Mouse (Mus musculus): ENCODE measurements at regions not wholly inside any gene's neighbourhood (a gene's known extent, or its start where the extent isn't known, plus 50 kb on each side); places are given as distances from the start of the nearest gene placed in this dataset.
"Not testable (repeated sequence)": the region's sequence is repeated elsewhere in the genome, so short reads cannot be mapped to it uniquely, and the experiment has no call there.

- Histone ChIP-seq H3K4me3 (ENCODE audit: control insufficient read depth in 1 of 2, insufficient read depth in 1 of 2, low read depth in 1 of 2, low read length in 2 of 2) (no peak overlapping the region), H3K4me2 (ENCODE audit: low read length) (no peak overlapping the region), H3K27ac (replicated peaks in 1 of 2; ENCODE audit: control insufficient read depth in 1 of 2, insufficient read depth in 1 of 2, low read depth in 2 of 2, low read length in 2 of 2) (no peak overlapping the region), H3K9me3 (ENCODE audit: control insufficient read depth, low read length) (peaks cover 87% of the 10 kb centered on the region), H3K27me3 (ENCODE audit: control insufficient read depth, insufficient read depth, low read length) (no peaks in the 10 kb centered on the region), H3K36me3 (ENCODE audit: control insufficient read depth, insufficient read depth, low read length) (no peaks in the 10 kb centered on the region), H3K4me1 (ENCODE audit: control insufficient read depth in 2 of 2, insufficient read depth in 2 of 2, low read length in 2 of 2) (no peaks in the 10 kb centered on the region), H3K9ac (ENCODE audit: low read length) (no peak overlapping the region)
- peak; percentile 1; the same call in 1 of the 2 replicates for ATAC-seq (ENCODE audit: insufficient number of reproducible peaks, insufficient read depth, low FRiP score, low read depth)
- WGBS, result 48% methylated on average over 2 of the region's 2 CpGs
Measured at GRCm38 (mm10) chr4:3067265-3067664, 99.9 kb upstream of the Vmn1r2 start.

GRCm38 (mm10) chr4:3067666-3068065, 99.5 kb upstream of the Vmn1r2 start:
- Histone ChIP-seq H3K9ac (ENCODE audit: low read length) (no peak overlapping the region), H3K27me3 (ENCODE audit: control insufficient read depth, insufficient read depth, low read length) (no peaks in the 10 kb centered on the region), H3K9me3 (ENCODE audit: control insufficient read depth, low read length) (peaks cover 87% of the 10 kb centered on the region), H3K4me3 (ENCODE audit: control insufficient read depth in 1 of 2, insufficient read depth in 1 of 2, low read depth in 1 of 2, low read length in 2 of 2) (no peak overlapping the region), H3K36me3 (ENCODE audit: control insufficient read depth, insufficient read depth, low read length) (no peaks in the 10 kb centered on the region), H3K4me1 (ENCODE audit: control insufficient read depth in 2 of 2, insufficient read depth in 2 of 2, low read length in 2 of 2) (no peaks in the 10 kb centered on the region), H3K27ac (replicated peaks in 1 of 2; ENCODE audit: control insufficient read depth in 1 of 2, insufficient read depth in 1 of 2, low read depth in 2 of 2, low read length in 2 of 2) (no peak overlapping the region), H3K4me2 (ENCODE audit: low read length) (no peak overlapping the region)
- 34% methylated on average over 2 of the region's 2 CpGs for WGBS
- peak; percentile 43 for ATAC-seq (ENCODE audit: insufficient number of reproducible peaks, insufficient read depth, low FRiP score, low read depth)

GRCm38 (mm10) chr4:3068306-3069223, 98.6 kb upstream of the Vmn1r2 start:
- Histone ChIP-seq H3K36me3 (ENCODE audit: control insufficient read depth, insufficient read depth, low read length) (no peaks in the 10 kb centered on the region), H3K9ac (ENCODE audit: low read length) (no peak overlapping the region), H3K27me3 (ENCODE audit: control insufficient read depth, insufficient read depth, low read length) (no peaks in the 10 kb centered on the region), H3K27ac (replicated peaks in 1 of 2; ENCODE audit: control insufficient read depth in 1 of 2, insufficient read depth in 1 of 2, low read depth in 2 of 2, low read length in 2 of 2) (no peak overlapping the region), H3K4me1 (ENCODE audit: control insufficient read depth in 2 of 2, insufficient read depth in 2 of 2, low read length in 2 of 2) (no peaks in the 10 kb centered on the region), H3K9me3 (ENCODE audit: control insufficient read depth, low read length) (peaks cover 80% of the 10 kb centered on the region), H3K4me3 (ENCODE audit: control insufficient read depth in 1 of 2, insufficient read depth in 1 of 2, low read depth in 1 of 2, low read length in 2 of 2) (no peak overlapping the region), H3K4me2 (ENCODE audit: low read length) (no peak overlapping the region)
- no peak; the same call in 1 of the 2 replicates for ATAC-seq (ENCODE audit: insufficient number of reproducible peaks, insufficient read depth, low FRiP score, low read depth)
- WGBS, result 74% methylated on average over 6 of the region's 6 CpGs

- peak; percentile 15 for ATAC-seq (ENCODE audit: insufficient number of reproducible peaks, insufficient read depth, low FRiP score, low read depth)
- H3K4me3 ChIP-seq (ENCODE audit: control insufficient read depth in 1 of 2, insufficient read depth in 1 of 2, low read depth in 1 of 2, low read length in 2 of 2), result no peak overlapping the region
- no peak overlapping the region for H3K9ac ChIP-seq (ENCODE audit: low read length)
- no peaks in the 10 kb centered on the region for H3K36me3 ChIP-seq (ENCODE audit: control insufficient read depth, insufficient read depth, low read length)
- H3K4me1 ChIP-seq (ENCODE audit: control insufficient read depth in 2 of 2, insufficient read depth in 2 of 2, low read length in 2 of 2), result no peaks in the 10 kb centered on the region
- WGBS, result 52% methylated on average over 1 of the region's 1 CpGs
- H3K9me3 ChIP-seq (ENCODE audit: control insufficient read depth, low read length), result peaks cover 72% of the 10 kb centered on the region
- no peak overlapping the region for H3K4me2 ChIP-seq (ENCODE audit: low read length)
- no peaks in the 10 kb centered on the region for H3K27me3 ChIP-seq (ENCODE audit: control insufficient read depth, insufficient read depth, low read length)
- no peak overlapping the region for H3K27ac ChIP-seq (replicated peaks in 1 of 2; ENCODE audit: control insufficient read depth in 1 of 2, insufficient read depth in 1 of 2, low read depth in 2 of 2, low read length in 2 of 2)
Measured at GRCm38 (mm10) chr4:3069341-3069740, 97.8 kb upstream of the Vmn1r2 start.

GRCm38 (mm10) chr4:3071326-3071725, 95.8 kb upstream of the Vmn1r2 start:
- H3K27ac ChIP-seq (replicated peaks in 1 of 2; ENCODE audit: control insufficient read depth in 1 of 2, insufficient read depth in 1 of 2, low read depth in 2 of 2, low read length in 2 of 2); H3K9ac ChIP-seq (ENCODE audit: low read length); H3K4me2 ChIP-seq (ENCODE audit: low read length); H3K4me1 ChIP-seq (ENCODE audit: control insufficient read depth in 2 of 2, insufficient read depth in 2 of 2, low read length in 2 of 2); H3K36me3 ChIP-seq (ENCODE audit: control insufficient read depth, insufficient read depth, low read length); H3K4me3 ChIP-seq (ENCODE audit: control insufficient read depth in 1 of 2, insufficient read depth in 1 of 2, low read depth in 1 of 2, low read length in 2 of 2); ATAC-seq (ENCODE audit: insufficient number of reproducible peaks, insufficient read depth, low FRiP score, low read depth); H3K27me3 ChIP-seq (ENCODE audit: control insufficient read depth, insufficient read depth, low read length): not testable (repeated sequence)
- peaks cover 53% of the 10 kb centered on the region for H3K9me3 ChIP-seq (ENCODE audit: control insufficient read depth, low read length)
- WGBS, result 57% methylated on average over 6 of the region's 6 CpGs

- peaks cover 59% of the 10 kb centered on the region for H3K9me3 ChIP-seq (ENCODE audit: control insufficient read depth, low read length)
- no peak overlapping the region for H3K4me3 ChIP-seq (ENCODE audit: control insufficient read depth in 1 of 2, insufficient read depth in 1 of 2, low read depth in 1 of 2, low read length in 2 of 2)
- no peak overlapping the region for H3K27ac ChIP-seq (replicated peaks in 1 of 2; ENCODE audit: control insufficient read depth in 1 of 2, insufficient read depth in 1 of 2, low read depth in 2 of 2, low read length in 2 of 2)
- H3K4me2 ChIP-seq (ENCODE audit: low read length), result no peak overlapping the region
- H3K4me1 ChIP-seq (ENCODE audit: control insufficient read depth in 2 of 2, insufficient read depth in 2 of 2, low read length in 2 of 2), result no peaks in the 10 kb centered on the region
- H3K9ac ChIP-seq (ENCODE audit: low read length), result no peak overlapping the region
- H3K36me3 ChIP-seq (ENCODE audit: control insufficient read depth, insufficient read depth, low read length), result no peaks in the 10 kb centered on the region
- 82% methylated on average over 1 of the region's 1 CpGs for WGBS
- no peak for ATAC-seq (ENCODE audit: insufficient number of reproducible peaks, insufficient read depth, low FRiP score, low read depth)
- no peaks in the 10 kb centered on the region for H3K27me3 ChIP-seq (ENCODE audit: control insufficient read depth, insufficient read depth, low read length)
Measured at GRCm38 (mm10) chr4:3079901-3080300, 87.2 kb upstream of the Vmn1r2 start.

- H3K4me3 ChIP-seq (ENCODE audit: control insufficient read depth in 1 of 2, insufficient read depth in 1 of 2, low read depth in 1 of 2, low read length in 2 of 2), result no peak overlapping the region
- H3K9ac ChIP-seq (ENCODE audit: low read length), result no peak overlapping the region
- H3K4me1 ChIP-seq (ENCODE audit: control insufficient read depth in 2 of 2, insufficient read depth in 2 of 2, low read length in 2 of 2), result no peaks in the 10 kb centered on the region
- H3K27me3 ChIP-seq (ENCODE audit: control insufficient read depth, insufficient read depth, low read length), result no peaks in the 10 kb centered on the region
- peak; percentile 23 for ATAC-seq (ENCODE audit: insufficient number of reproducible peaks, insufficient read depth, low FRiP score, low read depth)
- H3K9me3 ChIP-seq (ENCODE audit: control insufficient read depth, low read length), result peaks cover 65% of the 10 kb centered on the region
- no peak overlapping the region for H3K27ac ChIP-seq (replicated peaks in 1 of 2; ENCODE audit: control insufficient read depth in 1 of 2, insufficient read depth in 1 of 2, low read depth in 2 of 2, low read length in 2 of 2)
- H3K4me2 ChIP-seq (ENCODE audit: low read length), result no peak overlapping the region
- 55% methylated on average over 7 of the region's 7 CpGs for WGBS
- H3K36me3 ChIP-seq (ENCODE audit: control insufficient read depth, insufficient read depth, low read length), result no peaks in the 10 kb centered on the region
Measured at GRCm38 (mm10) chr4:3080385-3081125, 86.6 kb upstream of the Vmn1r2 start.
